ENCODE assay signal across 10 mouse cellular contexts in genomic region chrX:106717160-106717559, GRCm38 (mm10).
DNase-seq lines count a peak whose midpoint lies in the region; ATAC-seq and TF ChIP-seq lines count a peak whose summit lies in the region.
"Had no signal": no experiment of that assay in that cellular context is flagged by ENCODE, and none has a peak within 500 bp of the region (broad histone marks: within the 10 kb centered on the region; RNA-seq: fewer than 3 reads in every experiment).

No protein-coding gene starts in this region.

- peak; percentile 28 for TF ChIP-seq RAD21 in CH12.LX (IDR thresholded peaks at IDR 0.05; ENCODE audit: low read depth, low read length)

- H3K27me3 ChIP-seq in hindbrain, embryonic 10.5 days (ENCODE audit: insufficient read depth, poor library complexity, severe bottlenecking) = no peaks in the 10 kb centered on the region
- H3K27me3 ChIP-seq in hindbrain, embryonic 14.5 days (ENCODE audit: control insufficient read depth, insufficient read depth, low read length) = no peaks in the 10 kb centered on the region
- no peaks in the 10 kb centered on the region for H3K27me3 ChIP-seq in CH12.LX (replicated peaks)
- H3K27me3 ChIP-seq in limb, embryonic 10.5 days (ENCODE audit: low read depth, poor library complexity, severe bottlenecking) = peaks cover 4% of the 10 kb centered on the region; the same call in 1 of the 2 replicates
- H3K27me3 ChIP-seq: liver, embryonic 13.5 days; neural tube, embryonic 12.5 days had no signal

- dilution Hi-C loops in CH12.LX (cut with MboI; ENCODE audit: extremely low pct_ligation_motif_present, extremely low pct_unique_long_range_greater_than_20kb, low sequenced_read_pairs) = no loop called here

- in situ Hi-C loops in CH12.LX (cut with MboI; ENCODE audit: low pct_ligation_motif_present, low pct_unique_long_range_greater_than_20kb, low sequenced_read_pairs) = no loop called here

- H3K27ac ChIP-seq in hindbrain, embryonic 10.5 days = no peak overlapping the region
- no peak overlapping the region for H3K27ac ChIP-seq in hindbrain, embryonic 14.5 days
- H3K27ac ChIP-seq in CH12.LX (ENCODE audit: insufficient read depth, low read depth) = no peak overlapping the region
- H3K27ac ChIP-seq in limb, embryonic 10.5 days = no peak overlapping the region
- H3K27ac ChIP-seq: liver, embryonic 13.5 days; neural tube, embryonic 12.5 days had no signal

- H3K36me3 ChIP-seq in hindbrain, embryonic 10.5 days = no peaks in the 10 kb centered on the region
- no peaks in the 10 kb centered on the region for H3K36me3 ChIP-seq in hindbrain, embryonic 14.5 days (replicated peaks; ENCODE audit: control insufficient read depth, insufficient read depth)
- no peaks in the 10 kb centered on the region for H3K36me3 ChIP-seq in CH12.LX (replicated peaks in 1 of 2; ENCODE audit: control insufficient read depth in 1 of 2, insufficient read depth in 1 of 2, low read length in 1 of 2)
- H3K36me3 ChIP-seq in limb, embryonic 10.5 days = no peaks in the 10 kb centered on the region
- H3K36me3 ChIP-seq: liver, embryonic 13.5 days; neural tube, embryonic 12.5 days had no signal

- peak; percentile 4 for DNase-seq in hindbrain, embryonic 10.5 days (ENCODE audit: low spot score)
- DNase-seq in hindbrain, embryonic 14.5 days (ENCODE audit: low spot score) = no peak
- DNase-seq in CH12.LX (ENCODE audit: extremely low read depth) = peak; percentile 24
- DNase-seq in forelimb bud, embryonic 11.5 days (ENCODE audit: low read depth, low spot score) = peak; percentile 14
- peak; percentile 29 for DNase-seq in limb, embryonic 10.5 days (ENCODE audit: low spot score)
- no peak for DNase-seq in Muller cell, postnatal 12 days (ENCODE audit: inconsistent ontology term)
- DNase-seq in right cerebral cortex, adult 2 months (ENCODE audit: low spot score in 2 of 2) = no peak
- DNase-seq: liver, embryonic 13.5 days had no signal

- no peak for ATAC-seq in hindbrain, embryonic 14.5 days (ENCODE audit: low FRiP score)
- no peak for ATAC-seq in megakaryocyte progenitor cell, adult 5-6 weeks (replicated peaks; ENCODE audit: poor library complexity)

- 33% methylated on average over 2 of the region's 2 CpGs for WGBS in hindbrain, embryonic 10.5 days
- 24% methylated on average over 2 of the region's 2 CpGs for WGBS in hindbrain, embryonic 14.5 days
- WGBS in limb, embryonic 10.5 days = 20% methylated on average over 2 of the region's 2 CpGs

- no peaks in the 10 kb centered on the region for H3K9me3 ChIP-seq in hindbrain, embryonic 10.5 days
- no peaks in the 10 kb centered on the region for H3K9me3 ChIP-seq in hindbrain, embryonic 14.5 days (ENCODE audit: control insufficient read depth, low read length)
- H3K9me3 ChIP-seq in CH12.LX (replicated peaks; ENCODE audit: low read length) = no peaks in the 10 kb centered on the region
- no peaks in the 10 kb centered on the region for H3K9me3 ChIP-seq in limb, embryonic 10.5 days (replicated peaks)
- H3K9me3 ChIP-seq: liver, embryonic 13.5 days; neural tube, embryonic 12.5 days had no signal

- TF ChIP-seq CTCF in CH12.LX (conservative IDR thresholded peaks at IDR 0.05 in 1 of 2, IDR thresholded peaks at IDR 0.05 in 1 of 2; ENCODE audit: low read depth in 2 of 2, low read length in 2 of 2) = peak in 1 of 2 experiments; percentile 56; a peak in 2 of 4 replicates

- TF ChIP-seq POLR2A in CH12.LX (IDR thresholded peaks at IDR 0.05; ENCODE audit: low read depth, low read length) = no peak

- TF ChIP-seq EP300 in CH12.LX (IDR thresholded peaks at IDR 0.05; ENCODE audit: low read length) = no peak

- no peak overlapping the region for H3K4me3 ChIP-seq in hindbrain, embryonic 10.5 days
- H3K4me3 ChIP-seq in hindbrain, embryonic 14.5 days (replicated peaks; ENCODE audit: low read length) = no peak overlapping the region
- no peak overlapping the region for H3K4me3 ChIP-seq in CH12.LX (replicated peaks in 1 of 3; ENCODE audit: low read depth in 2 of 3, low read length in 2 of 3, poor library complexity in 1 of 3)
- H3K4me3 ChIP-seq in limb, embryonic 10.5 days = no peak overlapping the region
- H3K4me3 ChIP-seq: liver, embryonic 13.5 days; neural tube, embryonic 12.5 days had no signal

- H3K79me2 ChIP-seq in CH12.LX (replicated peaks; ENCODE audit: control insufficient read depth, extremely low read depth, insufficient read depth, poor library complexity, severe bottlenecking) = no peaks in the 10 kb centered on the region

- no peak overlapping the region for H3K9ac ChIP-seq in hindbrain, embryonic 14.5 days
- H3K9ac ChIP-seq in CH12.LX (ENCODE audit: insufficient read depth, low read depth) = no peak overlapping the region
- H3K9ac ChIP-seq: liver, embryonic 13.5 days; neural tube, embryonic 12.5 days had no signal

- H3K4me1 ChIP-seq in hindbrain, embryonic 10.5 days (replicated peaks) = no peaks in the 10 kb centered on the region
- no peaks in the 10 kb centered on the region for H3K4me1 ChIP-seq in hindbrain, embryonic 14.5 days (replicated peaks; ENCODE audit: control insufficient read depth, insufficient read depth, low read length)
- H3K4me1 ChIP-seq in CH12.LX (ENCODE audit: control insufficient read depth in 1 of 2, insufficient read depth in 2 of 2) = no peaks in the 10 kb centered on the region
- no peaks in the 10 kb centered on the region for H3K4me1 ChIP-seq in limb, embryonic 10.5 days
- H3K4me1 ChIP-seq: liver, embryonic 13.5 days; neural tube, embryonic 12.5 days had no signal

- H3K4me2 ChIP-seq in hindbrain, embryonic 14.5 days (replicated peaks) = no peak overlapping the region
- no peak overlapping the region; the same call in 1 of the 2 replicates for H3K4me2 ChIP-seq in CH12.LX (ENCODE audit: insufficient read depth, low read depth, poor library complexity, severe bottlenecking)
- H3K4me2 ChIP-seq: liver, embryonic 13.5 days; neural tube, embryonic 12.5 days had no signal

TF ChIP-seq in CH12.LX, 34 proteins besides CTCF, POLR2A, EP300 and RAD21:
- TF ChIP-seq TBP (conservative IDR thresholded peaks at IDR 0.05; ENCODE audit: low read depth, low read length) (no peak), SIN3A (IDR thresholded peaks at IDR 0.05; ENCODE audit: low read length) (no peak), ELF1 (IDR thresholded peaks at IDR 0.05; ENCODE audit: low read depth, low read length) (0 out of 2 replicates have a peak, but pooled peaks have one; percentile 46), MXI1 (IDR thresholded peaks at IDR 0.05; ENCODE audit: low read depth, low read length) (no peak), SMC3 (IDR thresholded peaks at IDR 0.05; ENCODE audit: low read depth, low read length) (peak; percentile 18; the same call in 1 of the 2 replicates), NELFE (IDR thresholded peaks at IDR 0.05; ENCODE audit: low read depth, low read length) (no peak), MEF2A (IDR thresholded peaks at IDR 0.05; ENCODE audit: borderline replicate concordance, low read depth, low read length) (no peak), JUN (IDR thresholded peaks at IDR 0.05; ENCODE audit: insufficient read depth, low read depth, low read length) (no peak), PAX5 (IDR thresholded peaks at IDR 0.05; ENCODE audit: low read length) (no peak), MAZ (IDR thresholded peaks at IDR 0.05; ENCODE audit: low read depth, low read length) (no peak), MAX (IDR thresholded peaks at IDR 0.05; ENCODE audit: low read length) (no peak), USF1 (IDR thresholded peaks at IDR 0.05; ENCODE audit: low read depth, low read length) (no peak)

Comparison
In these comparisons a context has a peak if more than half of its experiments do, and no peak if none do; other contexts are left out.
1. DNase-seq: peak in hindbrain, embryonic 10.5 days (single experiment), CH12.LX (single experiment), forelimb bud, embryonic 11.5 days (single experiment) and limb, embryonic 10.5 days (single experiment); none in hindbrain, embryonic 14.5 days (single experiment), Muller cell, postnatal 12 days (single experiment) and right cerebral cortex, adult 2 months (0 of 2).